Mouse (Mus musculus) cerebellum, adult 18-20 months (tissue): Measurements from ENCODE around the gene Slc39a3.

Experiments
- DNase-seq, 2 experiments: peaks; one replicate each; pipeline ENCODE4 v3.0.0; 2021

Slc39a3 gene

DNA sequence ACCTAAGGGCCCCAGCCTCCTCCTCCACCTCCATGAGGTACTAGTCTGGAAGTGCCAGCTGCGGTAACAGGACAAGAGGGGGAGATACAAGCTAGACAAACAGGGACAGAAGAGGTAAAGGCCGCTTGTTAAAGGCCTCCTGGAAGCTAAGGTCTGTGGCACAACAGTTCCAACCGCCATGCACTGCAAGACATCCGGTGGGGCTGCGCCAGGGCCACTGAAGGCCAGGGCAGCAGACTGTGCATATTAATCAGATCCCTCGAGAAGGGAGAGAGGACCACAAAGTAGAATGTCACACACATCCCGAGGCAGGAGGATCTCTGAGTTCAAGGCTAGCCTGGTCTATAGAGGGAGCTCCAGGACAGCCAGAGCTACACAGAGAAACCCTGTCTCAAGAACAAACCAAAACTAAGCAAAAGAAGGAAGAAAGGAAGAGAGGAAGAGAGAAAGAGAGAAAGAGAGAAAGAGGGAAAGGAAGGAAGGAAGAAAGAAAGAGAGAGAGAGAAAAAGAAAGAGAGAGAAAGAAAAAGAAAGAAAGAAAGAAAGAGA, 55.6 kb downstream of the Slc39a3 start:
- no peak for DNase-seq
